Mouse (Mus musculus): ENCODE measurements at regions not wholly inside any gene's neighbourhood (a gene's known extent, or its start where the extent isn't known, plus 50 kb on each side); places are given as distances from the start of the nearest gene placed in this dataset.

DNA sequence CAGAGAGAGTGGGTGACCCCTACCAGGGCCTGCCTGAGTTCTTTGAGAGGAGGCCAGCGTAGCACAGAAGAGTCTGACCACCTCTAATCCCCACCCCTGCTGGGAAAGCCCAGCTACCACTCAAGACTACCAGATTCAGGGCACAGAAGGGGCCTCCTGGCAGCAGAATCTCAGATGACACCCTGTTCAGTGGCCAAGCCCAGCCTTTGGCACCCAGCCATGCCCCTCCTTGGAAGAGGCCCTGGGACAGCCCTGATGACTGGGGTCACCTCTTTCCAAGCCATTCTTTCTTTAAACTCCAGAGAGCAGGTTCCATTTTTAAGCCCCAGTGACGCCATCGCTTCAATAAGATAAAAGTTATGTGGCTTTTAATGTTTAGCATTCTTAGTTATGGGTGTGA is 359.8 kb downstream of the Matn1 start:
- TF ChIP-seq POLR2A (IDR thresholded peaks at IDR 0.05; ENCODE audit: borderline replicate concordance, insufficient read depth, low read length), result no peak
- no peak for TF ChIP-seq CTCF (IDR thresholded peaks at IDR 0.05; ENCODE audit: borderline replicate concordance, insufficient read depth, low read depth, low read length)

Measured in cerebellum, adult 2 months (tissue).